Mouse (Mus musculus): Measurements from ENCODE around the gene Tomm40l. TPM values are rescaled to one million over a fixed set of nuclear protein-coding genes. Genes with fewer than 3 reads are reported as not detected.

Tomm40l gene
- total RNA-seq, 2 experiments from 2014 or later = 21.2 to 30.3 TPM

DNA sequence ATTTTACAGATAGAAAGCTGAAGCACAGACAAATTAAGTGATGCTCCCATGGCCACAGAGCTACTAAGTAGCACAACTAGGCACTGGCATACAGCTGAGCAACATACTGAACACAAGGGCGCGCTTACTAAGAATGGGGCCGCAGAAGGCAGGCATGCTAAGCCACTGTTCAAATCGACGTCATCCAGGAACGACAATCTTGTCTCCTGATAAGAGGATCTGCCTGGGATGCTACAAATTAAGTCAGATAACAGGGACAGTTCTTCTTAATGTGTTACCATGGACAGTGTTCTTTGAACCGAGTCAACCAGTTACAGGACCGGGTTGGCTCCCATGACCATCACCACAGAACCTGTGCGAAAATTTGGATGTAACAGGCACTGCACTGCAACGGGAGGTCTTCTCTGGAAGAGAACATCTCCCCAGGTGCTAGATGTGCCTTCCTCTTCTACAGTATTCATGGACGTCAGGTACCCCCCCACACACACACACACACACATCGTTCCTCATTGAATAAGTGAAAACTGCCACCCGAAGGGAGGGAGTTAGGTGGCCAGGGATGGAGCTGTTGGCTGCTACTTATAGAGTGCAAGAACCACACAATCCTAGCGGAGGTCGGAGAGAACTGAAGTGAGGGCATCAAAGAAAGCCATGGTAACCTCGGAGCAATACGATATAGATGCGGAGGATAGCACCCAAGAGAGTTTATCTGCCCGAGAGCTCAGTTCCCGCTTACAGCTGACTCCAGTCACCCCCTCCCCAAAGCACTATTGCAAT is 27.1 kb downstream of the Tomm40l start:
- ATAC-seq (replicated peaks; ENCODE audit: poor library complexity, severe bottlenecking) = peak; percentile 12; the same call in 1 of the 2 replicates

DNA sequence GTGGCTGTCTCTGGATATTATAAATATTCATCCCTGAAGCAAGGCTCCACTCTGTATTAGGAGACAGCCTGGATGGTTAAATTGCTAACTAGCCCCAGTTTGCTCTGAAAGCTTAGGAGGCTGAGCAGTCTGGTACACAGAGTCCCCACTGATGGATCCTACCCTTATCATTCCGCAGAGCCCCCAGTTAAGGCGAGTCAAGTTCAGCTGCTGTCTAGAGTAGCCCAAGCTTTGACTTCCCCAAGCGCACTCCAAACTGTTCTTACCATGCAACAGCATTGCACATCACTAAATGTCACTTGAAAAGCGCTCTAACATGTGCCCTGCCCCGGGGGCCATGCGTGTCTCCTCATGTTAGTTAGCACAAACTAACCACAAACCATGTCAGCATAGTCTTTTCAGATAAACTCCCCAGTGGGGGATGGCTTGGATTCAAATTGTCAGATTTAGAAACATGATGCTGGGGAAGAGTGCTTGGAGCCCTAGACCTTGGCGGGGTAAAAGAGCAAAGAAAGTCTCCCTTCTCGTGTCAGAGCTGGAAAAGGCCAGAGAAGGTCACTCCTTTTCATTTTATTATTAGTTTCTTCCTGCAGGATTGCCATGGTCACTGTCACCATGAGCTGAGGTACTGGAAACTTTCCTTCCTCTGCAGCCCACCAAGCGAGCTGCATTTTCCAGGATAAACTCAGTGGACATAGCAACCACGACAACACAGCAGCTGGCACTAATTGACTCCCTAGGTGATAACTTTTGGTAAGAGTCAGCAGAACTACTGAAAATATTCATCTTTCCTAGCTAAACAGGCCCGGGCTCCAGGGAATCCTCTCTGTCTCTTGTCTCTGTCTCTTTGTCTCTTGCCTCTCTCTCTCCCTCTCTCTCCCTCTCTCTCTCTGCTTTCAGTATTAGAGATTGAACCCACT is 28.1 kb downstream of the Tomm40l start:
- no peak for ATAC-seq (replicated peaks; ENCODE audit: poor library complexity, severe bottlenecking)

DNA sequence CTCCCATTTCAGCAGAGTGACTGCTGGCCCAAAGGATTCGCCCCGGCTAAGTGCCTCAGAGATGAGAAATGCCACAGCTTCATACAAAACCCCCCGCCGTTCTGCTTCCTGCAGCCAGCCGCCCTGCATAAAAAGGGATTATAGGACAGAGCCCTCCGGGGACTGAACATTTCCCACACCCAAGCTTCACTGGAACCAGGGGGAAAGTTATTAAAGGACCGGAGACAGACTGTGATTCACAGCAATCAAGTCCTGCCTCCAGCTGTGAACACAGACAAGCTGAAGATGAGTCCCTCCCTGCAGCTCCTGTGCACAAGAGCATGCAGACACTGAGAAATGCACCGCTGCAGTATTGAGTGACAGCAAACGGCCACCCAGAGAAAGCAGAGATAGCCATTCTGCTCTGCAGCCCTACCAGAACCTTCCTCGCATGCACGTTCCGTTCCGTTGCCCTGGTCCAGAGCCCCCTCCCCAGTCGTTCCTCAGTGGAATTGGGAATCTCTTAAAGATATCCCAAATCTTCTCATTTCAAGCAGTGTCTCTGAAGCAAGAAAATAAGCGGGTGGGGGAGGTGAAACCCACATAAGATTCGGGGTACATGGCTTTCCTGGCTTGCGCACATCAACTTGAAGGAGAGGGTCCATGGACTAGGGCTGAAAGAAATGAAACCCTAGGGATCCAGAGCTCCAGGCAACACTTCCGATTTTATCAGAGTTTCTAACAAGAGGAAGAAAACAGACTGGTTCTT is 29.0 kb downstream of the Tomm40l start:
- no peak for ATAC-seq (replicated peaks; ENCODE audit: poor library complexity, severe bottlenecking)

DNA sequence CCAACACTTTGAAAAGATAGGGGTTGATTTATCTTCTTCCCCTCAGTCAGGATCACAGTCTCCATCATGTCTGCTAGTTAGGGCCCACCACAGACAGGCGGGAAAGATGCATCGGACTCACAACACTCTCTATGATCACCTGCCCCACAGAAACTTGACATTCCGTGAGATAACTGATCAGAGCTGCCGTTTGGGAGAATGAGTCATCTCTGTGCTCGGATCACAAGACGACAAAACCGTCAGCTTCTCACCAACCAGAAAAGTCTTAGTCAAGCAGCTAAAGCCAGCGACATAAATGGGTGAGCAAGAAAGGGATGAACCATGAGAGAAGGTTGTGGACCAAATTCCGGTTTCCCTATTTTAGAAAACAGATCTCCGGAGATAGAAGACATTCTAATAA is 30.0 kb downstream of the Tomm40l start:
- ATAC-seq (replicated peaks; ENCODE audit: poor library complexity, severe bottlenecking) = no peak

DNA sequence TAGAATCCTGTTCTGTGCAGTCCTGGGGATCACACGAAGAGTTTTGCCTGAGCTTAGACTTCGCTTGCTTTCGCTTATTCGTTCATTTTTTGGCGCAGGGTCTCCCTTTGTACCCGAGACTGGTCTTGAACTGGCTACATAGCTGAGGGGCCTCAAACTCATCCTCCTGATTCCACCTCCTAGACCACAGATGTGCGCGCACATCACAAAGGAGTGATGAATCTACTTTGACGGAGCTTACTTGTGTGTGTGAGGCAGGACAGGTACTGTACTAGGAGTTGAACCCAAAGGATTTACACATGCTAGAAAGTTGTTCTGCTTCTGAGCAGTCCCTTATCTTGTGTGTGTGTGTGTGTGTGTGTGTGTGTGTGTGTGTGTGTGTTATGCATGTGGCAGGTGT is 31.5 kb downstream of the Tomm40l start:
- ATAC-seq (replicated peaks; ENCODE audit: poor library complexity, severe bottlenecking) = no peak

DNA sequence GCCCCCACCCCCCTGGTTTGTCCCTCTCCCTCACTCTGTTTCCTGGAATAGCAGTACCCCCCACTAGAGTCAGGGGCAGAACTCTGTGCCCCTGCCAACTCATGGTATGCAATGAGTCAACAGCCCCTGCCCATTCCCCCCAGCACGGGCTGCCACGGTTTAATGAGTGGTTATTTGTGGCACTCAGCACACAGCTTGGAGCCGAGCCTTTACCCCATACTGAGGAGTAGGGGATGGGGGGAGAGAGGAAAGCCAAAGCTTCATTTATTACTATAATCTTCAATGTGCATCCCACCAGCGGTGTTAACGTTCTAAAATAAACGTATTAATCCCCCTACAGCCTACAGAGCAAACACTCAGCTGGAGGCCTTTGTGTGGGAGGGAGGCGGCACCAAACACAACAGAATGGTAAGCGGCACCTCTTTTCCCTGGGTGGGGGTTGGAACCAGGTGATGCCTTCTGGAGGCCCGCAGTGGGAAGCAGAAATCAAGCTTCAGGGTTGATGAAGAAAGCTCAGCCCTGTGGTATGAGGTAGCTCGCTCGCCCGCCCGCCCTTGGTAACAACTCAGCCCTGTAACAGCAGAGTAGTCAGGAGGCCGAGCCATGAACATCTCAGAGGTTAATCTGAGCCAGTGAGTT is 32.7 kb downstream of the Tomm40l start:
- no peak for ATAC-seq (replicated peaks; ENCODE audit: poor library complexity, severe bottlenecking)

DNA sequence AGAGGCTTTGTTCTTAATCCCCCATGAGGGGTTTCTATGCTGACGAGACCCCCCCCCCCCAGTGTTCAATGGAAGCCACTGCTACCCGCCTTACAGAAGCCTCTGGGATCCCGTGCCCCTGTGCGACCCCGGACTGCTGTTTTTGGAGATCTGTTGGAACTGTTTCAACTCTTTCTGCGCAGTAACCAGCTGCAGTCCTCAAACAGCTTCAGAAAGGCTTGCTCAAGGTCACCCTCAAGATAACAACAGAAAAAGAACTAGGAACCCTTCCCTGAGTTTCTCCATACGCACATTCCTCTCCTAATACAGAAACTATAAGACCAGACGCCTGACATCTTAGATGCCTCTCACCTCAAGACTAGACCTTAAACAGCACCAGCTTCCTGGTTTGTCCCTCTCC is 33.3 kb downstream of the Tomm40l start:
- ATAC-seq (replicated peaks; ENCODE audit: poor library complexity, severe bottlenecking) = no peak

DNA sequence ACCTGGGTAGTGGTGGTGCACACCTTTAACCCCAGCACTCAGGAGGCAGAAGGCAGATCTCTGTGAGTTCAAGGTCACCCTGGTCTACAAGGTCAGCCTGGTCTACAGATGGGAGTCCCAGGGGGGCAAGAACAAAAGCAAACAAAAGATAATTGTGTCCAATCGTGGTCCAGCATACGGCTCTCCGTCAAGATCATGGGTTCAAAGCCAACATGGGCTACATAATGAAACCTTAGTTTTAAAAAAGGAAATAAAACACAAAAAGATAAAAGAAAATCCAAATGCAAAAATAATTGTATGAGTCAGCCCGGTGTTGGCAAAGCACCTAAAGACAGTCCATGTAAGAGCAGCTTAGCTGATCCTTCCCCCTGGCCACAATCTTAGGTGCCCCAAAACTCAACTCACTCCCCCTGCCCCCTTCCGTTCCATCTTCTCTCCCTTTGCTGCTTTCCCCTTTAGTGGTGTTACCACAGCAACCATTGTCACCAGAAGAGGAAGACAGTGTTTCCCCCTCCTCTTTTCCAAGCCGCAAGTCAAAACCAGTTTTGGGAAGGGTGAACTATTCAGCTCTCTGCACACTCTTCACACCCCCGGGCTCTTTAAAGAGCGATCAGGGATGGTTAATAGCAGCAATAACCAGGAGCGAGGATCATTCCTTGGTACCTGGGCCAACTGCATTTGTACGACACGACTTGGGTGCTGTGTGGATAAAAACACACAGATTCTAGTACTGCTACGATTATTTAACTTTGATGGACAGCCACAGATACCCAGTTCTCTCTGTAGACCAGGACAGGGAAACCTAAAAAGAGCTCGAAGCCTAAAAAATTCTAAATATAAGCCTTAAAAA is 34.2 kb downstream of the Tomm40l start:
- ATAC-seq (replicated peaks; ENCODE audit: poor library complexity, severe bottlenecking) = peak; percentile 65

DNA sequence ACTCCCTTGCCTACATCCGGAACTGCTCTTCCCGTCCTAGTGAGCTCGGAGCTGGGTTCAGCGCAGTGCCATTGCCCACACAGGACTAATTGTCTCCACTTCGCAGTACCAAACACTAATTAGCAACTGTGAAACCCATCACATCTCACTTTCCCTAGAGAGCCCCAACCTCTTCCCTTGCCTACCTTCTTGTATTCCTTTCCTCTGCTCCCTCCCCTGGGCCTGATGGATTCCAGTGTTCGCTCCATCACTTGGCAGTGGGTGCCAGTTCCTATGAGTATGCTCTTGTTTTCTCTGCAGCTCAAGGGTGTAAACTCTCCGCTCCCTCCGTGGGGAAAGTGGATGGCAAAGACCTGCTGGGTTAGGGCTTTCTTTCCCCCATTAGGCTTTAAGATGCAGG is 36.7 kb downstream of the Tomm40l start:
- ATAC-seq (replicated peaks; ENCODE audit: poor library complexity, severe bottlenecking) = no peak

DNA sequence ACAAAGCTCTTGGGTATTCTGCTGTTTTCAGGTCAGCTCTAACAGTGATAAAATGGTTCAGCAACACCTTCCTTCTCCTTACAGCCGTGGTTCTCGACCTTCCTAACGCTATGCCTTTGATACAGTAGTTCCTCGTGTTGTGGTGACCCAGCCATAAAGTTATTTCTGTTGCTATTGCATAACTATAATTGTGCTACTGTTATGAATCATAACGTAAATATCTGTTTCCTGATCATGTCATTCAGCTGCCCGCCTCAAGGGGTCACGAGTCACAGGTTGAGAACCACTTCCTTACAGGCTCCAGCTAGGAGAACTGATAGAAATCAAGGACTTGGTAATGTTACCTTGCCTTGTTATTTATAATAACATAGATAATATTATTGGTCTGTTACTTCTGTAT is 38.0 kb downstream of the Tomm40l start:
- peak; percentile 86 for ATAC-seq (replicated peaks; ENCODE audit: poor library complexity, severe bottlenecking)

DNA sequence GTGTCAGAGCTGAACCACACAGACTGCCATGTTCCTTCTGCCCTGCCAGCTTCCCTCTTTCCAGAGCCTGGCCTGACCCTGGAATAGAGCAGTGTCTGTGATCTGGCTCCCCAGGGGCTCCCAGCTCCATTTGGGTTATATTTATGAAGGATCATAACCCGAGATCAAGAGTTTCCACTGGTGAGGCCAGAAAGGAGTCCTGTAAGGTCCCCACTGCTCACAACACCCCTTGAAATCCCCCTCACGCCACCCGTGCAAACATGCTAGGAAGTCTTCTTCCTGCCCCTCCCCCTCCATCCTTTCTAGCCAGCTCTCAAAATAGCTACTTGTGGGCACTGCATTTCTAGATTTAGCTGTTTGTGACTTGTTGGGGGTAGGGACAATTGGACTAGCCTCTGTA is 38.7 kb downstream of the Tomm40l start:
- ATAC-seq (replicated peaks; ENCODE audit: poor library complexity, severe bottlenecking) = no peak

DNA sequence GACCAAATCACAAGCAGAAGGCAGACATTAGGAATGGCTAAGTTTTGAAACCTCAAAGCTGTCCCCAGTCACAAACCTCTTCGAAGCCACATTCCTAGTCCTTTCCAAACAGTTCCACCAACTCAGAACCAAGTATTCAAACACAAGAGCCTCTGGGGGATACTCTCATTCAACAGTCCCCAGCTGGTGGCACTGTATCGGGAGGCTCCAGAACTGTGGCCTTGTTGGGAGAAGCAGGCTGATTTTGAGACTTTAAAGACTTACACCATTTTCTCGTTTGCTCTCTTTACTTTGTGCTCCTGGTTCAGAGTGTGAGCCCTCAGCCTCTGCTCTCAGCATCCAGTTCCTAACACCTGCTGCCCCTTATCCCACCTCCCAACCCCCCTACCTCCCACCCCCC is 39.3 kb downstream of the Tomm40l start:
- ATAC-seq (replicated peaks; ENCODE audit: poor library complexity, severe bottlenecking) = no peak

DNA sequence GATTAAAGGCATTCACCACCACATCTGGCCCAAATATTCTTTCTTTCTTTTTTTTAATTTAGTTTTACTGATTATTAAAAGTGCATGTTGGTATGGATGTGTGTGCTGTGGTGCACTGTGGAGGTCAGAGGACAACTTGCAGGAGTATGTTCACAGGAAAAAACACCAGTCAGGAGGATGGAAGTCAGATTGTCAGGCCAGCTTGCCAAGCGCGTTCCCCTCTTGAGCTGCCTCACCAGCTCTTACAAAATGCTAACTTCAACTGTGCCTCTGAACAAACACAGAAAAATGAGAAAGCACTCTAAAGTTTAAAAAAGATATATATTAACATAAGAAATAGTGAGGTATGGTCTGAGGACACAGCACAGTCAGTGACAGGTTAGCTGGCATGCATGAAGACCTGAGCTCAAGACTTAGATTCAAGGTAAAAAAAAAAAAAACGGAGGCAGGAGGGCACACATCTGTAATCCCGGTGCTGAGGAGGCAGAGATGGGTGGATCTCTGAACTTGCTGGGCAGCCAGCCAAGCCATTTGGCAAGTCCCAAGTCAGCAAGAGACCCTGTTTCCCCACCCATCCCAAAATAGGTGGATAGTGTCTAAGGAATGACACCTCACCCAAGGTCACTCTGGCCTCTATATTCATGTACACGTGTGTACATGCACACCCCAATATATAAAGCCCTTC is 42.7 kb downstream of the Tomm40l start:
- ATAC-seq (replicated peaks; ENCODE audit: poor library complexity, severe bottlenecking) = no peak

DNA sequence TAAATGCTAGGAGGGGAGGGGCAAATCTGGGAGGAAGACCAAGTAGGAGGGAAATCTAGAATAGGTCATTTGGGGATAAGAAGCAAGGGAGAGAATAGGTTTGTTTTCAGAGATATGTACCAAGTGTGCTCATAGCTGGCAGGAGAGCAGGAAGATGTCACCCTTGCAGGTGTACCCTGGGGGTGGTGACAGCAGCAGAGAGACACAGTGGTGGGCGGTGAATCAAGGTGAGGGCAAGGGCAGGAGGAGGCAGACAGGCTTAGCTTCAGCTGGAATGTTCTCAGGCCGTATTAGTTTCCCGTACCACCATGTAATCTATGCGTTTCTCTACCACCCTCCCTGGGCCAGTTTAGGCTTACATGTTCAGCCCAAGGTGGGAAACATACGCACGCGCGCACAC is 49.5 kb downstream of the Tomm40l start:
- ATAC-seq (replicated peaks; ENCODE audit: poor library complexity, severe bottlenecking) = no peak

DNA sequence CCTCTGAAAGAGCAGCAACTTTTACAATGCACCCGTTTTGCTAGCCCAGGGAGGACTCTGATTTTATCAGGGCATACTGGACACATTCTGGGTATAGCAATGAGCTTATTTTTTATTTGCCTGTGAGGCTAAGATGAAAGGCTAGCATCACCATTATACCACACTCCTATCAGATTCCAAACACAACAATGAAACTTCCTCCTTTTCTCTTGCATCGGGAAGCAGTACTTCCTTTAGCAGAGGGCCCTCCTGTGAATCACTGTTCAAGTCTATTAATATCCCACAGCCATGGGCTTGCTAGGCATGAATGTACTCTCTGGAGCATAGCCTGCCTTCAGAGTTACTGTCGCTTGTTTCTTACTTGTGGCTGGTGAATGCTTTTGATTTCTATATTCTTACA is 51.2 kb downstream of the Tomm40l start:
- ATAC-seq (replicated peaks; ENCODE audit: poor library complexity, severe bottlenecking) = peak; percentile 84

DNA sequence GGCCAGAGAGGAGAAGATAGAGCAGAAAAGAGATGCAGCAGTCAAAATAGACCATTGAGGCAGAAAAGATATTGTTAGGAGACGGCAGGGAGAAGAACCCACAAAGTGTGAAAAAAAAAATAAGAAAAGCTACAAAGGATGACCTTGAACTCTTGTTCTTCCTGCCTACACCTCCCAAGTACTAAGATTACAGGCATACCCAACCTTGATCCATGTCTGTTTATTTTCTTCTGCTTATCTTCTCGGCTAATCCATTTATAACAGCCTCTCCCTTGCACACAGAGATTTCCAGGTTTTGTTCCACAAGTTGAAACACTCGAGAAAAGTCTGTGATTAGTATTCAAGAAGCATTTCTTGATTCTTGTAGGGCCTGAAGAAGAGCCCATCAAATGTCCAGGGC is 52.4 kb downstream of the Tomm40l start:
- no peak for ATAC-seq (replicated peaks; ENCODE audit: poor library complexity, severe bottlenecking)

DNA sequence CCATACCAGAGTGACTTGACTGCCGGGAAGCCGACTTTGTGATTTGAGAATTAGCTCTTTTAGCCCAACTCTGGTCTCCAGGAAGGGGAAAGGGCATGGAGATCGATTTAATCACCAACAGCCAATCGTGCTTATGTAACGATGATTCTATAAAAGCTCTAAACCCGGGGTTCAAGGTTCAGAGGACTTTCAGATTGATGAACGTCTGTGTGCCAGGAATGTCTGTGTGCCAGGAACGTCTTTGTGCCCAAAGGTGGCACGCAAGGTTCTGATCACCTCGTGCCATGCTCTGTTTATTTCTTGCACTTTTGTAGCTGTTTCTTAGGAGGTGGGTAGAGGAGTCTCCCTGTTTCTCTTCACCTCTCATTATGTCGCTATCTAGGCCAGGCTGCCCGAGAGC is 53.4 kb downstream of the Tomm40l start:
- no peak for ATAC-seq (replicated peaks; ENCODE audit: poor library complexity, severe bottlenecking)

Measured in granulocyte monocyte progenitor cell, adult 5-6 weeks (primary cell).